Mouse (Mus musculus) kidney, postnatal 36 days (tissue): ENCODE results near the gene Rhobtb1.

Experiments used
- DNase-seq, 2 experiments: peaks; one replicate each; pipeline ENCODE4 v3.0.0; 2021 to 2022; ENCODE audit warnings: mixed read lengths in 2 of 2

Rhobtb1 gene

GRCm38 (mm10) chr10:69248261-69249160, 97.3 kb downstream of the Rhobtb1 start:
- DNase-seq: peak; percentile 75 to 83

- DNase-seq: no peak
Observed at GRCm38 (mm10) chr10:69251254-69251653, 100.0 kb downstream of the Rhobtb1 start.

- DNase-seq: no peak
Observed at GRCm38 (mm10) chr10:69252112-69253074, 101.2 kb downstream of the Rhobtb1 start.

- peak; percentile 81 to 86 for DNase-seq
Observed at GRCm38 (mm10) chr10:69253075-69253685, 101.9 kb downstream of the Rhobtb1 start.

- no peak for DNase-seq
Observed at GRCm38 (mm10) chr10:69253686-69254080, 102.4 kb downstream of the Rhobtb1 start.

- peak; percentile 87 to 95 for DNase-seq
Observed at GRCm38 (mm10) chr10:69254390-69254847, 103.2 kb downstream of the Rhobtb1 start.

- no peak for DNase-seq
Observed at GRCm38 (mm10) chr10:69255594-69255993, 104.4 kb downstream of the Rhobtb1 start.

GRCm38 (mm10) chr10:69257592-69258133, 106.4 kb downstream of the Rhobtb1 start:
- no peak for DNase-seq

- DNase-seq: peak; percentile 77 to 81
Observed at GRCm38 (mm10) chr10:69258588-69258987, 107.4 kb downstream of the Rhobtb1 start.

- DNase-seq: no peak
Observed at GRCm38 (mm10) chr10:69259161-69259560, 107.9 kb downstream of the Rhobtb1 start.

- DNase-seq: peak; percentile 57 to 62
Observed at GRCm38 (mm10) chr10:69259929-69260328, 108.7 kb downstream of the Rhobtb1 start.

- DNase-seq: peak; percentile 45 to 79
Observed at GRCm38 (mm10) chr10:69262918-69263822, 111.9 kb downstream of the Rhobtb1 start.

GRCm38 (mm10) chr10:69263906-69264305, 112.7 kb downstream of the Rhobtb1 start:
- DNase-seq: no peak

- no peak for DNase-seq
Observed at GRCm38 (mm10) chr10:69265421-69265820, 114.2 kb downstream of the Rhobtb1 start.

- DNase-seq: peak; percentile 69 to 86
Observed at GRCm38 (mm10) chr10:69268061-69268643, 116.9 kb downstream of the Rhobtb1 start.

GRCm38 (mm10) chr10:69271436-69271835, 120.2 kb downstream of the Rhobtb1 start:
- DNase-seq: no peak

- DNase-seq: no peak
Observed at GRCm38 (mm10) chr10:69274275-69274674, 123.0 kb downstream of the Rhobtb1 start.

- DNase-seq: no peak
Observed at GRCm38 (mm10) chr10:69274705-69275104, 123.5 kb downstream of the Rhobtb1 start.

GRCm38 (mm10) chr10:69275811-69276775, 124.9 kb downstream of the Rhobtb1 start:
- DNase-seq: no peak
